Mouse (Mus musculus) hindbrain, embryonic 14.5 days (tissue): Measurements from ENCODE around the gene Igdcc3. TPM values are rescaled to one million over a fixed set of nuclear protein-coding genes. Genes with fewer than 3 reads are reported as not detected.
A peak's percentile ranks its signal among the peaks of the same experiment; 100 is the strongest.

Source experiments
- ATAC-seq: fragments of 200-750 bp; cut with Nextera tagmentation; 2 replicates; pipeline ENCODE4 v1.8.0; 2017; ENCODE audit warnings: moderate number of reproducible peaks, mild to moderate bottlenecking, moderate TSS enrichment, moderate library complexity; ENCODE audit not compliant: low FRiP score
- DNase-seq: peaks from one replicate; pipeline ENCODE4 v3.0.0-alpha.2; 2015; ENCODE audit warnings: low spot score
- H3K27ac ChIP-seq: fragments of 300-500 bp; sonication (generic); 2 replicates; pipeline ENCODE4 v1.5.1; 2014; ENCODE audit warnings: mild to moderate bottlenecking, moderate library complexity
- H3K27me3 ChIP-seq: fragments of 300-500 bp; sonication (generic); 2 replicates; pipeline ENCODE4 v1.6.1; 2014; ENCODE audit warnings: mild to moderate bottlenecking, low read length, mixed read lengths; ENCODE audit not compliant: control insufficient read depth, insufficient read depth
- H3K36me3 ChIP-seq: fragments of 300-500 bp; sonication (generic); replicated peaks from 2 replicates; pipeline ENCODE4 v1.6.1; 2014; ENCODE audit not compliant: control insufficient read depth, insufficient read depth
- H3K4me1 ChIP-seq: fragments of 300-500 bp; sonication (generic); replicated peaks from 2 replicates; pipeline ENCODE4 v1.6.1; 2014; ENCODE audit warnings: antibody characterized with exemption, low read length, mixed read lengths; ENCODE audit not compliant: control insufficient read depth, insufficient read depth
- H3K4me2 ChIP-seq: fragments of 300-500 bp; sonication (generic); replicated peaks from 2 replicates; pipeline ENCODE4 v1.6.1; 2014; ENCODE audit warnings: mild to moderate bottlenecking, moderate library complexity
- H3K4me3 ChIP-seq: fragments of 300-500 bp; sonication (generic); replicated peaks from 2 replicates; pipeline ENCODE4 v1.5.1; 2014; ENCODE audit warnings: mild to moderate bottlenecking, low read length
- H3K9ac ChIP-seq: fragments of 300-500 bp; sonication (generic); 2 replicates; pipeline ENCODE4 v1.6.1; 2014
- H3K9me3 ChIP-seq: fragments of 300-500 bp; sonication (generic); 2 replicates; pipeline ENCODE4 v1.6.1; 2016; ENCODE audit warnings: low read length; ENCODE audit not compliant: control insufficient read depth
- WGBS: fragments of 180-500 bp; shearing (Covaris S2); extraction: QIAGEN DNeasy Blood & Tissue Kit; methylation state at CpG from one replicate; pipeline ENCODE4 v1.1.7; 2014; 5-methylcytosine and 5-hydroxymethylcytosine counted together
- polyA plus RNA-seq: library from polyadenylated mRNA; unstranded; fragments of >200 nt; fragmentation: Nextera tagmentation; extraction: Ambion mirVana; gene quantifications from 2 replicates; pipeline ENCODE4 v1.2.1, GENCODE M21; 2014

Igdcc3 gene
- polyA plus RNA-seq, 1 experiment from 2014 or later: 10.5 TPM

- peak; percentile 53 for DNase-seq
- Histone ChIP-seq H3K9me3 (no peaks in the 10 kb centered on the region), H3K36me3 (peaks cover 9% of the 10 kb centered on the region; the same call in 1 of the 2 replicates), H3K27me3 (no peaks in the 10 kb centered on the region), H3K4me1 (peaks cover 11% of the 10 kb centered on the region; the same call in 1 of the 2 replicates), H3K27ac (peak overlapping the region; percentile 78), H3K9ac (peak overlapping the region; percentile 16; the same call in 1 of the 2 replicates), H3K4me3 (no peak overlapping the region), H3K4me2 (peak overlapping the region; percentile 36)
- WGBS: 7% methylated on average over 24 of the region's 24 CpGs
- peak; percentile 89 for ATAC-seq
Observed at GRCm38 (mm10) chr9:65109132-65110072, 31.6 kb upstream of the Igdcc3 start.

- no peaks in the 10 kb centered on the region for H3K27me3 ChIP-seq
- ATAC-seq: no peak
- H3K27ac ChIP-seq: no peak overlapping the region
- H3K4me3 ChIP-seq: no peak overlapping the region
- WGBS: 88% methylated on average over 5 of the region's 5 CpGs
- no peaks in the 10 kb centered on the region for H3K9me3 ChIP-seq
- no peak for DNase-seq
- peaks cover 24% of the 10 kb centered on the region; the same call in 1 of the 2 replicates for H3K36me3 ChIP-seq
- H3K4me2 ChIP-seq: no peak overlapping the region
- peaks cover 11% of the 10 kb centered on the region; the same call in 1 of the 2 replicates for H3K4me1 ChIP-seq
- H3K9ac ChIP-seq: no peak overlapping the region
Observed at GRCm38 (mm10) chr9:65111698-65112097, 29.3 kb upstream of the Igdcc3 start.

DNA sequence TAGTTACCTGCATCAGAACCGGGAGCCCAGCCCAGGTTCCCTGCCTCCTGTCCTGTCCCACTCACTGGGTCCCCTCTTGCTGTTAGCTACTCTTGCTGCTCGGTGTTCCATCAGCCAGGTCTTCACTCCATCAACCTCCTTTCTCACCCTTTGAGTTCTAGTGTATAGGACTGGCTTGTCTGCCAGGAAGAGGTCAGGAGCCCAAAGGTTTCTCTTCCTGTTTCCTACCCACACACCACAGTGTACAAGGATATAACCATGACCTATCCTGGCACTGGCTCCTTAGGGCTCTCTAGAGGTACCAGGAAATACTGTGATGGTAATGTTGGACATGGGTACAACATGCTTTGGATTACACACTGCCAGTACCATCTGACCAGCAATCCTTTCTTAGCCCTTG is 27.3 kb upstream of the Igdcc3 start:
- H3K36me3 ChIP-seq: peaks cover 28% of the 10 kb centered on the region
- no peak overlapping the region for H3K4me2 ChIP-seq
- DNase-seq (no peak), ATAC-seq (no peak)
- H3K4me3 ChIP-seq: no peak overlapping the region
- WGBS: 100% methylated on average over 1 of the region's 2 CpGs
- peaks cover 11% of the 10 kb centered on the region; the same call in 1 of the 2 replicates for H3K4me1 ChIP-seq
- H3K9ac ChIP-seq: no peak overlapping the region
- H3K27me3 ChIP-seq: no peaks in the 10 kb centered on the region
- H3K9me3 ChIP-seq: no peaks in the 10 kb centered on the region
- H3K27ac ChIP-seq: no peak overlapping the region

DNA sequence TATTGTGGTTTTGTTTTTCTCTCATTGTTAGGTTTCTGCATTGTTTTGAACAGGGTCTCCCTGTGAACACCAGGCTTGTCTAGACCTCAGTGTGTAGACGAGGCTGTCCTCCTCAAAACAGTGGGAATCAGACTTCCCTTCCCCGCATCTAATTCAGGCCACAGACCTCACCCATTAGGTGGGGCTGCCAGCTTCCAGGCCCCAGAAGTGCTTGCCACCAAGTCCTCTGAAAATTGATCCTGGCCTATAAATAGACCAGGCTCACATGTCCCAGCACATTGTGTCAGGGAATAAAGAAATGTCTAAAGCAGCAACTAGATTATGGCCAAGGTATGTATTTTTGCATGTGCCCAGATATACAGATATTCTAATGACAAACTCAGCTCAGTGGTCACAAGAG is 25.1 kb upstream of the Igdcc3 start:
- Histone ChIP-seq H3K4me1 (no peaks in the 10 kb centered on the region), H3K9ac (no peak overlapping the region), H3K4me2 (no peak overlapping the region), H3K36me3 (peaks cover 28% of the 10 kb centered on the region), H3K27ac (no peak overlapping the region), H3K27me3 (no peaks in the 10 kb centered on the region), H3K9me3 (no peaks in the 10 kb centered on the region), H3K4me3 (no peak overlapping the region)
- WGBS: 67% methylated on average over 2 of the region's 2 CpGs
- ATAC-seq: no peak
- no peak for DNase-seq

- Histone ChIP-seq H3K36me3 (peaks cover 28% of the 10 kb centered on the region), H3K27me3 (no peaks in the 10 kb centered on the region), H3K27ac (no peak overlapping the region), H3K4me1 (no peaks in the 10 kb centered on the region), H3K4me3 (no peak overlapping the region), H3K9me3 (no peaks in the 10 kb centered on the region), H3K9ac (no peak overlapping the region), H3K4me2 (no peak overlapping the region)
- ATAC-seq (no peak), DNase-seq (no peak)
- 82% methylated on average over 2 of the region's 2 CpGs for WGBS
Observed at GRCm38 (mm10) chr9:65117516-65117915, 23.5 kb upstream of the Igdcc3 start.

DNA sequence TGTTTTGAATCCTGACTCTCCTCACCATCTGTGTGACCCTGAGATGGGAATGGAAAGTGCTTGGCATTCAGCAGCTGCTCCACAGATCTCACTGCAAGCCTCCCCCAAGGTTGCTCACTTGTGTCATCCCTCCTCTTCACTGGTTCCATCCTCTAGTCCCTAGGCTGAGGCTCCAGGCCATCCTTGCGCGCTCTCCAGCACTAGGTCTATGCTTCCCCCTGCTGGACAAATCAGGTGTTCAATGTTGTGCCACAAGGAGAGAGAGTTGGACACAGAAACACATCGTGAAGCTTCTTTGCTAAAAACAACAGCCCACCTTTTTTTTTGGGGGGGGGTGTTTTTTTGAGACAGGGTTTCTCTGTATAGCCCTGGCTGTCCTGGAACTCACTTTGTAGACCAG is 20.1 kb upstream of the Igdcc3 start:
- H3K4me1 ChIP-seq: peaks cover 5% of the 10 kb centered on the region; the same call in 1 of the 2 replicates
- DNase-seq (peak; percentile 81), ATAC-seq (peak; percentile 64; the same call in 1 of the 2 replicates)
- H3K27me3 ChIP-seq: no peaks in the 10 kb centered on the region
- WGBS: 19% methylated on average over 3 of the region's 3 CpGs
- H3K36me3 ChIP-seq: peaks cover 20% of the 10 kb centered on the region
- no peak overlapping the region for H3K27ac ChIP-seq
- no peaks in the 10 kb centered on the region for H3K9me3 ChIP-seq
- H3K4me2 ChIP-seq: no peak overlapping the region
- no peak overlapping the region for H3K9ac ChIP-seq
- no peak overlapping the region for H3K4me3 ChIP-seq

- no peak for DNase-seq
- Histone ChIP-seq H3K4me3 (no peak overlapping the region), H3K36me3 (peaks cover 24% of the 10 kb centered on the region), H3K4me1 (peaks cover 5% of the 10 kb centered on the region; the same call in 1 of the 2 replicates), H3K4me2 (no peak overlapping the region), H3K9me3 (no peaks in the 10 kb centered on the region), H3K27ac (no peak overlapping the region), H3K9ac (no peak overlapping the region), H3K27me3 (no peaks in the 10 kb centered on the region)
- ATAC-seq: no peak
- whole genome bisulfite sequencing: 20% methylated on average over 18 of the region's 18 CpGs
Observed at GRCm38 (mm10) chr9:65122545-65122944, 18.4 kb upstream of the Igdcc3 start.

- peak overlapping the region; percentile 52 for H3K9ac ChIP-seq
- H3K36me3 ChIP-seq: peaks cover 20% of the 10 kb centered on the region
- ATAC-seq (peak; percentile 55; the same call in 1 of the 2 replicates), DNase-seq (peak; percentile 73)
- WGBS: 3% methylated on average over 46 of the region's 48 CpGs
- H3K4me3 ChIP-seq: peak overlapping the region; percentile 32
- peaks cover 5% of the 10 kb centered on the region; the same call in 1 of the 2 replicates for H3K4me1 ChIP-seq
- no peak overlapping the region for H3K27ac ChIP-seq
- H3K4me2 ChIP-seq: peak overlapping the region; percentile 75
- no peaks in the 10 kb centered on the region for H3K9me3 ChIP-seq
- no peaks in the 10 kb centered on the region for H3K27me3 ChIP-seq
Observed at GRCm38 (mm10) chr9:65123552-65124168, 17.3 kb upstream of the Igdcc3 start.

GRCm38 (mm10) chr9:65128123-65128815 is 12.7 kb upstream of the Igdcc3 start:
- ATAC-seq (no peak), DNase-seq (no peak)
- Histone ChIP-seq H3K4me1 (peaks cover 5% of the 10 kb centered on the region; the same call in 1 of the 2 replicates), H3K36me3 (peaks cover 35% of the 10 kb centered on the region), H3K4me3 (no peak overlapping the region), H3K27me3 (no peaks in the 10 kb centered on the region), H3K9me3 (no peaks in the 10 kb centered on the region), H3K4me2 (no peak overlapping the region), H3K9ac (no peak overlapping the region), H3K27ac (no peak overlapping the region)
- 10% methylated on average over 25 of the region's 25 CpGs for WGBS
